Mouse (Mus musculus): Measurements from ENCODE around the gene Thada.
A peak's percentile ranks its signal among the peaks of the same experiment; 100 is the strongest.
"Not testable (repeated sequence)": the region's sequence is repeated elsewhere in the genome, so short reads cannot be mapped to it uniquely, and the experiment has no call there.

Thada gene

GRCm38 (mm10) chr17:84260226-84260625 lies 205.8 kb downstream of the Thada start:
- no peak for DNase-seq (ENCODE audit: low spot score in 2 of 2)

- DNase-seq (ENCODE audit: low spot score in 2 of 2): peak; percentile 54 to 68
These were observed 207.3 kb downstream of the Thada start for GRCm38 (mm10) chr17:84258638-84259261.

- DNase-seq (ENCODE audit: low spot score in 2 of 2): no peak
These were observed 208.0 kb downstream of the Thada start for GRCm38 (mm10) chr17:84257927-84258532.

- no peak for DNase-seq (ENCODE audit: low spot score in 2 of 2)
These were observed 209.7 kb downstream of the Thada start for GRCm38 (mm10) chr17:84256278-84256819.

- DNase-seq (ENCODE audit: low spot score in 2 of 2): no peak
These were observed 210.2 kb downstream of the Thada start for GRCm38 (mm10) chr17:84255841-84256240.

- no peak for DNase-seq (ENCODE audit: low spot score in 2 of 2)
These were observed 214.6 kb downstream of the Thada start for GRCm38 (mm10) chr17:84251426-84251825.

- DNase-seq (ENCODE audit: low spot score in 2 of 2): no peak
These were observed 221.7 kb downstream of the Thada start for GRCm38 (mm10) chr17:84244182-84244920.

- no peak for DNase-seq (ENCODE audit: low spot score in 2 of 2)
These were observed 222.2 kb downstream of the Thada start for GRCm38 (mm10) chr17:84243759-84244158.

GRCm38 (mm10) chr17:84241308-84241957 lies 224.6 kb downstream of the Thada start:
- DNase-seq (ENCODE audit: low spot score in 2 of 2): no peak

GRCm38 (mm10) chr17:84239679-84240292 lies 226.2 kb downstream of the Thada start:
- no peak for DNase-seq (ENCODE audit: low spot score in 2 of 2)

GRCm38 (mm10) chr17:84238174-84238573 lies 227.8 kb downstream of the Thada start:
- no peak for DNase-seq (ENCODE audit: low spot score in 2 of 2)

- DNase-seq (ENCODE audit: low spot score in 2 of 2): no peak
These were observed 229.0 kb downstream of the Thada start for GRCm38 (mm10) chr17:84236781-84237557.

GRCm38 (mm10) chr17:84235399-84235928 lies 230.5 kb downstream of the Thada start:
- no peak for DNase-seq (ENCODE audit: low spot score in 2 of 2)

- not testable (repeated sequence) for DNase-seq (ENCODE audit: low spot score in 2 of 2)
These were observed 231.2 kb downstream of the Thada start for GRCm38 (mm10) chr17:84234785-84235184.

GRCm38 (mm10) chr17:84233758-84234157 lies 232.2 kb downstream of the Thada start:
- DNase-seq (ENCODE audit: low spot score in 2 of 2): no peak

- no peak for DNase-seq (ENCODE audit: low spot score in 2 of 2)
These were observed 234.6 kb downstream of the Thada start for GRCm38 (mm10) chr17:84231361-84231760.

GRCm38 (mm10) chr17:84228223-84228622 lies 237.8 kb downstream of the Thada start:
- no peak for DNase-seq (ENCODE audit: low spot score in 2 of 2)

- no peak for DNase-seq (ENCODE audit: low spot score in 2 of 2)
These were observed 239.3 kb downstream of the Thada start for GRCm38 (mm10) chr17:84226681-84227080.

GRCm38 (mm10) chr17:84226231-84226630 lies 239.8 kb downstream of the Thada start:
- DNase-seq (ENCODE audit: low spot score in 2 of 2): no peak

GRCm38 (mm10) chr17:84224217-84224887 lies 241.7 kb downstream of the Thada start:
- DNase-seq (ENCODE audit: low spot score in 2 of 2): no peak
